In the genomic region with DNA sequence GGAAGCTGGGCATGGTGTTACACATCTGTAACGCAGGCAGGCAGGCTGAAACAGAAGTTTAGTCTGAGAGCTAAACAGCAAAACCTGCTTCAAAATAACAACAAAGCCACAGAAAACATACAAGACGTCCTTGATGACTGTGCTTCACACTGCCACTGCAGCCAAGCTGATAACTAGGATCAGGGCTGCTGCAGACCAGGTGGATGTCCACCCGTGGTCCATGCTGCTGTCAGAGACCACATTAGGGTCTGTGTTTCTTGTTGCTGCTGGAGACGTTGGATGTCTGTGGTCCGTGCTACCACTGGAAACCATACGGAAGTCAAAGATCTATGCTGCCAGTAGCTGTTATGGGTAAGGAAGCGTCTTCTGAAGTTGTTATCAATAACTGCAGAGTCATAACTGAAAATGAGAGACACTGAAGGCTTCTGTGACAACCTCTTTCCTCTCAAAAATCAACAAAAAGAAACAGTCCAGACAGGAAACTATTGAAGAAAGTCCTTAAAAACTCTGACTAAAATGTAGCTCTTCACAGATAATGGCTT, we compare ENCODE assay signal across 22 mouse cellular contexts.
DNase-seq lines count a peak whose midpoint lies in the region; ATAC-seq and TF ChIP-seq lines count a peak whose summit lies in the region.
"Had no signal": no experiment of that assay in that cellular context is flagged by ENCODE, and none has a peak within 500 bp of the region (broad histone marks: within the 10 kb centered on the region; RNA-seq: fewer than 3 reads in every experiment).

No protein-coding gene starts in this region.

- peak overlapping the region; percentile 23; the same call in 1 of the 2 replicates for H3K27ac ChIP-seq in liver, embryonic 14.5 days
- H3K27ac ChIP-seq: embryonic facial prominence, embryonic 13.5 days; forebrain, embryonic 10.5 days; gastrocnemius, adult 2 months; heart, embryonic 10.5 days; hindbrain, embryonic 13.5 days; hindbrain, postnatal 0 days had no signal

- H3K27me3 ChIP-seq in megakaryocyte, embryonic 14.5 days (replicated peaks) = no peaks in the 10 kb centered on the region
- H3K27me3 ChIP-seq in liver, embryonic 14.5 days (ENCODE audit: control insufficient read depth, insufficient read depth, low read length) = no peaks in the 10 kb centered on the region
- H3K27me3 ChIP-seq: CH12.LX; embryonic facial prominence, embryonic 13.5 days; hindbrain, embryonic 13.5 days had no signal

- TF ChIP-seq EP300 in liver, embryonic 14.5 days (IDR thresholded peaks at IDR 0.05; ENCODE audit: low read depth) = peak; percentile 11; the same call in 1 of the 2 replicates

- no peak for TF ChIP-seq CTCF in liver, embryonic 14.5 days (IDR thresholded peaks at IDR 0.05; ENCODE audit: low read depth)
- no peak for TF ChIP-seq CTCF in lung, adult 2 months (IDR thresholded peaks at IDR 0.05; ENCODE audit: insufficient read depth, low read length)

- H3K36me3 ChIP-seq in megakaryocyte, embryonic 14.5 days (replicated peaks; ENCODE audit: low read length) = no peaks in the 10 kb centered on the region
- H3K36me3 ChIP-seq in liver, embryonic 14.5 days (replicated peaks; ENCODE audit: control insufficient read depth, insufficient read depth, low read depth) = no peaks in the 10 kb centered on the region
- H3K36me3 ChIP-seq: embryonic facial prominence, embryonic 13.5 days had no signal

- H3K4me2 ChIP-seq in liver, embryonic 14.5 days (ENCODE audit: low read depth) = peak overlapping the region; percentile 20
- H3K4me2 ChIP-seq: embryonic facial prominence, embryonic 13.5 days; hindbrain, embryonic 13.5 days had no signal

- DNase-seq in c-Kit-positive CD71-positive TER-119-positive erythroid progenitor cells, embryonic 14.5 days (ENCODE audit: low spot score) = peak; percentile 34
- DNase-seq in liver, embryonic 14.5 days (ENCODE audit: low read depth in 3 of 3, low spot score in 3 of 3) = no peak
- no peak for DNase-seq in kidney, adult 8-10 months
- no peak for DNase-seq in lung, adult 2 months
- DNase-seq in kidney, adult 18-20 months = no peak
- DNase-seq: adrenal gland, postnatal 10 days; cerebellum, adult 11-12 months; cerebellum, adult 9-10 months; cerebellum, postnatal 25 days; gastrocnemius, adult 2 months; gastrocnemius, postnatal 25 days; heart, adult 11 months; heart, postnatal 10 days had no signal

- 20% methylated on average over 7 of the region's 7 CpGs for WGBS in liver, embryonic 14.5 days (ENCODE audit: insufficient replicate concordance)
- WGBS in lung, adult 2 months = 71% methylated on average over 7 of the region's 7 CpGs

- H3K9me3 ChIP-seq in megakaryocyte, embryonic 14.5 days = no peaks in the 10 kb centered on the region
- no peaks in the 10 kb centered on the region for H3K9me3 ChIP-seq in liver, embryonic 14.5 days (ENCODE audit: control insufficient read depth, low read length)
- H3K9me3 ChIP-seq: embryonic facial prominence, embryonic 13.5 days; forebrain, embryonic 10.5 days; heart, embryonic 10.5 days; hindbrain, embryonic 13.5 days had no signal

- no peak for TF ChIP-seq POLR2A in lung, adult 2 months (IDR thresholded peaks at IDR 0.05; ENCODE audit: borderline replicate concordance, extremely low read depth, low read depth, low read length)

- no peak for ATAC-seq in megakaryocyte, adult 5-6 weeks (ENCODE audit: poor library complexity, severe bottlenecking)
- ATAC-seq in liver, embryonic 14.5 days (ENCODE audit: insufficient read depth) = peak; percentile 55; the same call in 1 of the 2 replicates
- ATAC-seq: forebrain, embryonic 14.5 days; hindbrain, postnatal 0 days had no signal

- peaks cover 22% of the 10 kb centered on the region for H3K4me1 ChIP-seq in megakaryocyte, embryonic 14.5 days
- peaks cover 0 to 13% of the 10 kb centered on the region in 2 experiments; a peak in 3 of 4 replicates for H3K4me1 ChIP-seq in liver, embryonic 14.5 days (replicated peaks; ENCODE audit: control insufficient read depth in 2 of 2, insufficient read depth in 2 of 2, low read length in 1 of 2)
- H3K4me1 ChIP-seq in lung, adult 2 months (ENCODE audit: control insufficient read depth, insufficient read depth, low read length) = no peaks in the 10 kb centered on the region
- H3K4me1 ChIP-seq: embryonic facial prominence, embryonic 13.5 days; forebrain, embryonic 10.5 days; heart, embryonic 10.5 days; hindbrain, embryonic 13.5 days had no signal

- H3K9ac ChIP-seq in liver, embryonic 14.5 days (replicated peaks) = no peak overlapping the region; the same call in 1 of the 2 replicates
- H3K9ac ChIP-seq: embryonic facial prominence, embryonic 13.5 days; hindbrain, embryonic 13.5 days had no signal

- peak overlapping the region; percentile 67 for H3K4me3 ChIP-seq in megakaryocyte, embryonic 14.5 days (replicated peaks)
- H3K4me3 ChIP-seq in liver, embryonic 14.5 days (ENCODE audit: insufficient read depth in 1 of 2, low read depth in 2 of 2, low read length in 2 of 2) = peak overlapping the region in 1 of 2 experiments; percentile 45; a peak in 2 of 4 replicates
- H3K4me3 ChIP-seq in lung, adult 2 months (replicated peaks; ENCODE audit: extremely low read depth, low read depth, low read length) = no peak overlapping the region
- H3K4me3 ChIP-seq: embryonic facial prominence, embryonic 13.5 days; forebrain, embryonic 10.5 days; gastrocnemius, adult 2 months; heart, embryonic 10.5 days; hindbrain, embryonic 13.5 days had no signal
